Mouse (Mus musculus) right cerebral cortex, postnatal 14 days (tissue): ENCODE measurements at regions not wholly inside any gene's neighbourhood (a gene's known extent, or its start where the extent isn't known, plus 50 kb on each side); places are given as distances from the start of the nearest gene placed in this dataset.

ENCODE experiments used
- DNase-seq: peaks from one replicate; pipeline ENCODE4 v3.0.0; 2022

DNA sequence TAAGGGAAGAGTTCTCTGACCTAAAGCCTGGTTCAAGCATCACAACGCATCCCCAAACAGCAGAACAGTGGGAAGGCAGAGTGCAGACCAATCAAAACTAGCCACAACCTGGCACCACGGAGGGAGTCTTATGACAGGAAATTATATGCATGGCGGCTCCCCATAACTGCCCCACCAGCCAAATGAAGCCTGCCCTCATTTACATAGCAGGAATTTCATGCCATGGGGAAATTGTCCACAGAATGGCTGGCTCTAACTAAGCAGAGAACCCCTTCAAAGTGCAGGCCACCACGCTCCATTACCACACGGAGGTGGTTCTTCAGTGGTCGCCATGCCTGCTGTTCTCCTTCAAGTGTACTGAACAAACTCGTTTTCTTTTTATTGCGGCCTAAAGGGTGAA, 126.3 kb upstream of the Zc3h12c start:
- DNase-seq, result no peak

DNA sequence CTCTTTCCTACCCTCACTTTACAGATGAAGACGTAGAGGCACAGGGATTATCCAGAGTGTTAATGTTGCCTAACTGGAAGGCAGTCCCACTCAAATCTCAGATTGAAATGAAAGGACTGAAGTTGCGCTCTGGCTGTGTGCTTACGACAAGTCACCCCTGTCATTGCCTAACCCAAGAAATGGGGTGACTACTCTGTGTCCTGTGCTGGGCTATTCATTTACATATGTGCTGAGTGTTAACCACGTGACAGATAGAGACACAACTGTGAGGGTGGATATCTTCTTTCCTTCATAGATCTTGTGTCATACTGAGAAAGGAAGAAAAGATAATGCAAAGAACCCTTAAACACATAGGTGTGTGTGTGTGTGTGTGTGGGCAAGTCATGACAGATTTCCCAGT, 120.7 kb upstream of the Zc3h12c start:
- no peak for DNase-seq

DNA sequence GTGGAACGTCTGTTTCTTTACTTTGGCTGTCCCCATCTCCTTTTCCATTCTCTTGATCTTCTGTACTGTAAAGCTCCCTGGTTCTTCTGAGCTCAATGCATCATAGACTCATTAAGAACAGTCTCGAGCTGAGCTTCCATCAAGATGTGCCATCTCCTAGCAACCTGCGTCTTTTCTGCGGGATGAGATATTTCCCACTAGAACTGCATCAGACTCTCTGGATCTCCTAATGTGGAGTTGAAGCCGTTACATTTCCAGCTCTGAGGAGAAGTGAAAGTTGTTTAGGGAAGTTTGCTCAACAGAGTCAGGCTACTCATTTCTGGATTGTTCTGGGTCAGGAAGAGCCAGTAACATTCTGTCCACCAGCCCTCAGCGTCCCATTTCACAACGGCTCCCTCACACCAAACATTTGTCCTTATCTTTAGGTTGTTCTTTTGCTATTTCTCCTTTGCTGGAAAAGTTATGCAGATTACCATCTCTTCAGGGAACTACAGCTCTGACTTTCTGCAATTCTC, 119.4 kb upstream of the Zc3h12c start:
- no peak for DNase-seq

DNA sequence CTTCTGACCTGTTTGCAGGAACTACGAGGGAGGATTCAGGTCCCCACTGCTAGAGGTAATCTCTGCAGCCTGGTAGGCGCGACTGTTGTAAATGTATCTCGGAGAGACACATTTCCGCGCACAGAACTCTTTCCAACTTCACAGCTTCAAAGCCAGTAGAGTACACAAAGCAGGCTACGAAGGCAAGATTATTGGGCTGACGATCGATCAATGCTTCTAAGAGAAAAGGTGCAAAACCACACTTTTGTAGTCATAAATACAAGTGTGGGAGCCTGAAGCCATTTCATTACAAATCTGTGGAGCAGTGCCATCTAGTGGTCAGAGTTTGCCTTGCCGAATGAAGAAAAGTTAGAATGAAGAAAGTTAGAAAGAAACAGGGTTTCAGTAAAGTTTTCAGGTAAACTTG, 118.9 kb upstream of the Zc3h12c start:
- peak; percentile 66 for DNase-seq

DNA sequence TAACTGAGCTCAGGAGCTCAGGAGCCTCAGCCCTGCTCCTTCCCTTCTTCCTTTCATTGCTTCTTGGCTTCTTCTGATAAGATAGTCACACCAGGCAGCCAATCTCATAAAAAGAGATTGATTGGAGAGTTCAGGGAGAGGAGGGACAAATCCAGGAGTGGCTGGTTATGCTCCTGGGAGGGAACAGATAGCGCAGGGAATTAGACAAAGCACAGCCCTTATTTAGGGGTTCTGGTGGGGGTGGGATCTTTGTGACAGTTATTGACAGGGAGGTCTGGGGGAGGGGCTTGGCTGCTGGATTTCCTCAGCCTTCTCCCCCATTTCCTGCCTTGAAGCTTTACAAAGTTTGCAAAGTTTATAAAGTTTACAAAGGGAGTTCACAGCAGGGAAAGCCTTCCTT, 117.7 kb upstream of the Zc3h12c start:
- no peak for DNase-seq

DNA sequence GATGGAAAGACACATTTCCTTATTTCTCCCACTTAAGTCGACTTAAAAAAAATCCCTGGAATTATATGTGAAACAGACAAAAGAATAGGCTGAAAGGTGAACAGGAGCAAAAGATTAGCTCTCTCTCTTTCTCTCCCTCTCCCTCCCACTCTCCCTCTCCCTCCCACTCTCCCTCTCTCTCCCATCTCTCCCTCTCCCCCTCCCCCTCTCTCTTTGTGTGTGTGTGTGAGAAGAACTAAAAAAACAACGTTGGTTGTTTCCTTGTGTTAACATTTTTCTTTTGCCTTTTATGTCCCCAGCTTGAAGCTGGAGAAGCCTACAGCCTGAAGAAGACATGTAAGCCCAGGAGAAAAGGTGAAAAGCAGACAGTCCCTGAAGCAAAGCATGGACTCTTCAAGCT, 115.2 kb upstream of the Zc3h12c start:
- DNase-seq, result no peak

DNA sequence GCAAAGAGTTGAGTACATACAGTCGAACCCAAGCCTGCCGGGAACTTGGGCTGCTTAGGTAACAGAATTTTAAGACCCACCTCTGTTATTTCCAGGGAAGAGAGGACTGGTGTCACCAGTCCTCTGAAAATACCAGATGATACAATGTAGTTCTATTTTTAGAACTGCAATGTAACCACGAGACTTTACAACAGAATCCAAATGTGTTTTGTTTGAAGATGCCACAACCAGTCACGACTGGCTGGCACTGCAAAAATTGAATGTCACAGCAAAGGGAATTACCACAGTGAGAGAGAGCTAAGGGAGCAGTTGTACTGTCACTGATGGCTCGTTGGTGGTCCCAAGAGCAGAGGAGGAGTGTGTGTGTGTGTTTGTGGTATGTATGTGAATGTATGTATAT, 112.6 kb upstream of the Zc3h12c start:
- no peak for DNase-seq

DNA sequence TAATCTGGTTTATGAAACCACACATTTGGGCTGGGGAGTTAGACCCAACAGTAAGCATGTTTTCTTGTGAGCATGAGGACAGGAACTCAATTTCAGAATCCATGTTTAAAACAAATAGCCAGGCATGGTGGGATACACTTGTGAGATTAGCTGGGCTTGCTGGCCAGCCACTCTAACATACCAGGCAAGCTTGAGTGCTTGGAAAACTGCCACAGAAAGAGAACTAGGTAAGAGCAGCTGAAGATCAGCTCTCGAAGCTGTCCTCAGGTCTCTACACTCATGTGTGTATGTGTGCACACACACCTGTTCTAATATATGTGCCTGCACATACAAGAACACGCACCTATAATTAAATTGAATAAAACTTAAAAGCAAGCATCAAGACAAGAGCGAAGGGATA, 112.2 kb upstream of the Zc3h12c start:
- DNase-seq, result no peak

DNA sequence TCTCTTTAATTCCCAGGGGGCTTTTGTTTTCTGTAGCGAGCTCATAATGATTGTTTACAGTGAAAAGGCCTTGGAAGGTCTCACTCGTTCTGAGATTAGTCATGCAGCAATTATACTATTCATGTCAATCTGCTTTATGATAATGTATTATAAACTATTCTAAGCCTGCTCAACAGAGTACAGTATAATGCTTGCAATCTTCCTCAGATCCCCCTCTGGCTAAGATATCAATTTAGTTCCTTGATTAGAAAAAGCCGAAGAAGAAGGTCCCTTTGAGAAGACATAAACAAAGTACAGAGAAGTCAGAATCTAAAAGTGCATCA, 110.3 kb upstream of the Zc3h12c start:
- DNase-seq, result no peak

DNA sequence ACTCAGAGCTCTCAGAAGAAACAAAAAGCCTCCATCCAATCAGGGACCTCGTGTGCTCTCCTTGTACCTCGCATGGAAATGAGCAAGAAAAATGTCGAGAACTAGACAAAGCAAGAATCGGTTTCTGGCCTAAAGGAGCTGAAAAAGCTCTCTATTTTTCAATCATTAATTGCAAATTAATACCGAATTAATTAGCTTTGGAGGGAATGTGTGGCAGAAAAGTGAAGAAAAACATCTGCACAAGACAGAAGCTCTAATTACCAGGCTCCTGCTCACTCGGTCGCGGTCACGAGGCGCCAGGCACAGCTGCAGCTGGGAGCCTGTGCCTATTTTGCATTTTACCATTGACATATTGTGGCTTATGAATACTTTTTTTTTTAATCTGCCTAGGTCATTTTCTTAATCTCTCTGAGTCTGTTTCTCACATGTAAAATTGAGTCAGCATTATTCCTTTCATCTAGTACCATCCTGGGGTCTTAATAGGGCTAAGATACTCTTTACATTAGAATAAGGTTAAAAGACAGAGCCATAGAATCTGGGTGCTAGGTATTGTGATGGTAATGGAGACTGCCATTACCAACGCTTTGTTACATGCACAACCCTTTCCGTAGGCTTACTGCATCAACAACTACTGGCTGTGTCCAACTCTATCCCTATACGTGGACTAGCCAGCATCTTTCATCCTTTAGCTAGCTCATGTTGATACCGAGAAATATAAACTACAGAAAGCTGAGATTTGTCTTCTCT, 109.8 kb upstream of the Zc3h12c start:
- DNase-seq, result no peak

DNA sequence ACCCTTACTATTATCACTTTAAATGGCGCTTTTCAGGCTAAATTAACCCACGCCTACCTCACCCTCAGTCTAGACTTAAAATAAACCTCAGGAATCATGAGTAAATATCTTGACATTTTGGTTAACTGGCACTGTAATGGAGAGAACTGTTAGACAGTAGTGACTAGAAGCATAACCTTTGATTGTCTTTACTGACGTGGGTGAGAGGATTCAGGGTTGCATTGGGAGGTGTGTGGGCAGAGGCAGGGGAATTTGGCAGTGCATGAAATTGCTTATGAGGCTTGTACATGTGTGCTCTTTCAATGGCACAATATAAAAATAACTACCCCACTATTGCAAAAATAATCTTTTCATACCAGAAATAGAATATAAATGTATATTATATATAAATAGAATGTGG, 105.6 kb upstream of the Zc3h12c start:
- DNase-seq, result no peak

DNA sequence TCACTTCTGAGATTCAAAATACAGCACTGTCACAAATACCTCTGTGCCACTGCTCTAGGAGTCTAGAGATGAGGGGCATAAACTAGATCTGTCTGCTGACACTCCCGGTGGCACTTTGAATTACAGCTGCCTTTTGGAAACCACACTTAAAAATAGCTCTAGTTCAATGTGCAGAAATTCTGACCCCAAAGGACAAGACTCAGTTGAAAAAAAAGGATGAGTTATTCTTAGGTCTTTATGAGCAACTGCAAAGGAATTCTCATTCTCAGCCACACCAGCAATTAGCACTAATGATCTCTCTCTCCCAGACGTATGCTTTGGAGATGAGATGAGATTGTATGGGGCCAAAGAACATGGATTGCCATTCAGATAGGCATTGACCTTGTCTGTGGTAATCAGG, 104.3 kb upstream of the Zc3h12c start:
- no peak for DNase-seq

DNA sequence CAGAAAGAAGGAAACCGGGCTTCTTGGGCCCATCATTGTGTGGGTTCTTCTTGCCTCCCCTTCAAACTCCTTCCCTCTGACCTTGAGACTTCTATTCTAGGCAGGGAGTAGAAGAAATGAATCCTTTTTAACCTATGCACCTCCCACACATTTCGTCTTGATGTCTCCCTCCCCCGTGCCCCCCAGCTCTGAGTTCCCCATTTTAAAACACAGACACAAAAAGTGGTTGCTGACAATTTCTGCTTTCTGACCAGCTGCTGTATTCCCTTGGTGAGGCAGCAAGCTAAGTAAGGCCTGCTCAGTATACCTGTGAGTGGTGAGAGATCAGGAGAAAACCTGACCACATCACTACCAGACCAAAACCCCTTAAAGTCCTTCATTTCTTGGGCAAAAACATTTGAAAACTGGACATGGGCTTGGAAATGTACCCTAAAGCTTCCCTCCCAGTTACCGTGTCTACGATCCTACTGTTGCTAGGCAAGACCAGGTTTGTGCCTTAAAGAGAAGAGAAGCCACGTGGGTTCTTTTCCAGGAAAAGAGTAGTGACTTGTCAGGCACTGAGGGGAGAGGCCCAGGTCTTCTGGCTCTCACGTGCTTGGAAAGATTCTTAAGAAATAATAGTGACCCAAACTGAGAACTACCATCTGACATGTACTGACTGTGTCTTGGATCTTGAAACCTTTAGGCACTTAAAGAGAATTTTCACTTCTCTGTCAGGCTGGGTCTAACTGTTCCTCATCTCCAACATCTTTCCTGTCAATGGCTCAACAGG, 103.2 kb upstream of the Zc3h12c start:
- no peak for DNase-seq

DNA sequence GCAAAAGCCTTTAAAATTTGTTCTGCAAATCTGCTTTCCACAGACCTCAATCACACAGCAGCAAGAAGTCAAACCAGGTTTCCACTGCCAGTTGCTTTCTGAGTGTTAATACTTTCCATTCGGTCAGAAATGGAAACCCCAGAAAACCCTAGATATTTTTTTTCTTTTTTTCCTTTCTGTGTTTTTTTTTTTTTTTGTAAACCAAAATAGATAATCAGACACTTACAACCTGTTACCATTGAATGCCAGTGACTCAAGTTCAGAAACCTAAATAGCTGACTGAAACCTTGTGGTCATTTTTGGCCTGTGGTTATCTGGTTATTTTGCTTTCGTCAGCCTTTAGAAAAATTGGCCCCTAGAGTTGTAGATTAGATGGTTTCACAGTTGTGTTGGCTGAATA, 93.2 kb upstream of the Zc3h12c start:
- DNase-seq, result no peak

DNA sequence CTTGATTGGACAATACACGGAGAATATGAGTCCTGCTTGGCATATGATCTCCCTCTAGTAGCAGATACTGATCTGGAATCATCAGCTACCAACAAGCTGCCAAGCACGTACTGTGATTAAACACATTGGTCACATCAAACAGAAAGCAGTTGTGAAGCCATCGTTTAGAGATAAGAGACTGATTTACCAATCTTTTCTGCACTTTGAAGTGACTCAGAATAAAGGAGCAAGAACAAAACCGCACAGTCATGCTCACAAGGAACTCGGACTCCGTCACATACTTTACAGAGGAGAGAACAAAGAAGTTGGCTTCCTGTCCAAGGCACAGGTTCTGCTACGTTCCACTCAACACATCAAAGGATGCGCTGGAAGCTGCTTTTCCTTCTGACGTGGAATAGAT, 91.1 kb upstream of the Zc3h12c start:
- no peak for DNase-seq

DNA sequence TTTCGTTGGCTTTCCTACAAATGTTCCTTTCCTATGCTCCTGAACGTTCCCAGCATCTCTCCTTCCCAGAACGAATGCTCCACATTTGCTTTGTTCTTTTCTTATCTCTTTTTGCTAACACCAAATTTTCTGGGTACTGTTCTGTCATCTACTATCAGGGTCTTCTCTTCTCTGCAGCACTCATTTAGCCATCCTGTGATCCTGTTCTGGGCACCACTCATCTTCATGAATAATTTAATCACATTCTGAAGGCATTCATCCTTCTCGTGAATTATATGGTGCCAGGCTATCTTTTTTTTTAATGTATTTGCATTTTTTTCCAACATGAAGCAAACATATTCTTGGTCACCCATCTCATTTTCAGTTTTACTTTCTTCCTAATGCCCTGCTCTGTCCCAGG, 87.3 kb upstream of the Zc3h12c start:
- no peak for DNase-seq

DNA sequence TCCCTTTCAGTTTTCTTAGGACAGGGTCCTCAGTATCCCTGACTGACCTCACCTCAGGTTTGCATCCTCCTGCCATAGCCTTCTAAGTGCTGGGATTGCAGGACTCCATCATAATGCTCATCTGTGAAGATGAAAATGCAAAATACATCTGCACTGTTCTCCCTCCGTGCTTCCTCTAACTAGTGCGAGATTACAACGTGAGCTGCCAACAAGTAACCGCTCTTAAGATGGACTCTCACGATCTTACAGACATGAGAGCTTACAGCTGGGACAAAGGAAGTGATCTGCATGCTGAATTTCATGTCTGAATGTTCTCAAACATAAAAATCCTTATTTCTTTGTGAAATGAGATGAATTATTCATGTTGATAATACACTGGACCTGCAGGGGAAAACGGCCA, 86.1 kb upstream of the Zc3h12c start:
- no peak for DNase-seq

DNA sequence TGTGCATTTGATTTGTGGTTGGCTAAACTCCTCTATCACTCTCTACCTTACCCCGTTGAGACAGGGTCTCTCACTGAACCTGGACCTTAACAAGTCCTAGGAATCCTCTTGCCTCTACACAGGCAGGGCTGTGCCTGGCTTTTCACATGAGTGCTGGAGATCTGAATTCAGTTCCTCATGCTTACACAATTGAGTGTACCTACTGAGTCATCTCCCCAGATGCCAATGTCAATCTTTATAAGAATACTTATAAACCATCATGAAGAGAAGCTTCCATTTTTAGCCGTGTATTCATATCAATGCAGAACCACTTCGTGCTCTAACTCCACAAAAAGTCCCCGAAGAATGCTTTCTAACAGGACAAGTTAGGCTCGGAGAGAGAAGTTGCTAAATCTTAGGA, 83.1 kb upstream of the Zc3h12c start:
- DNase-seq, result no peak

DNA sequence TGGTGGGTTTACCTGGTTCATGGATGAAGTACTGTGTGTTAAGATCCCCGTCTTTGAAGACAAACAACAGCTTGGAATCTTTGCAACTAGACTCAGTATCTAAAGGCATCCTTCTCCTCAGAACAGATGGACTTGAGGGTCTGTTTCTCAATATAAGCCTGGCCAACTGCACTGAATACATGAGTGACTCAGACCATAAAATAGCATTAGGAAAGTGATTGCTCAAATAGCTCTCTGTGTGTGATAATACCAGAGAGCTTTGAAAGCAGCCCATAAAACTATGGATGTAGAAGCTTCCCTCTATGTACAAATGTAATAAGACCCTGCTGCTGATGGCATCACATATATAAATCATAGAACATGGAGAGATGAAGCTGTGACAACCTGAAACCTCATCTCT, 78.3 kb upstream of the Zc3h12c start:
- DNase-seq, result no peak

DNA sequence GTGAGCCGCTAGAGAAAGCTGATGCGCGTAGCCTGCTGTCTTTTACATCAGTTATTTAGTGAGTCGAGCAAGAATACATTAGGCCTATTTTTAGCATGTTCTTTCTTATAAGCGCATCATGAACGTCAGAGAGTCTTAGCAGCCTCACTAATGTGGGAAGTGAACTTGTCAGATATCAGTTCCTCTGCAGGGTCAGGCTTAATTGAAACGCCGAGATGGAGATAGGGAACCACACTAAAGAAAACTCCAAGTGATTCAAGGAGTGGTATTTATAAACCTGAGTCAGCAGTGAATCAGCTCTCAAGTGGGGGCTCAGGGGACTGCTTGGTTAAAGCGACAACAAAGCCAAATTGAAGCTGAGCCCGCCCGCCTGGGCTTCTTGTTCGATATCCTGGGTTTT, 75.7 kb upstream of the Zc3h12c start:
- DNase-seq, result peak; percentile 14

DNA sequence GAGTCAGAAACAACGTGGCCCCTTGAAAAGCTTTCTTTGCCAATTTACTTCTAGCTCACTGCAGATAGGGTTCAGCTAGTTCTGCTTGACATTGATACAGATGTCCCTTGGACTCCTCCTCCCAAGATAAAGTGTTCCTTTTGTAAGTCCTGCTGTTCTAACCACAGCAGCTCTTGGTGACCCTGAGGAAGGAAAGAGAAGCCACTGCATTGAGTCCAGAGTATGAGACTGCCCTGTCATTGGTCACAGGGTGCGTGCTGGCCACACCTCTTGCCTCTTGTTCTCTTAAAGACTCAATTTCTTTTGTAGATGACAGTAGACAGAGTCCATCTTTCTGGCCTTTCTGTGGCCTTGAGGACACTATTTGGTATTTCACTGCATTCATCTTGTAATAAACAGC, 74.7 kb upstream of the Zc3h12c start:
- DNase-seq, result no peak

DNA sequence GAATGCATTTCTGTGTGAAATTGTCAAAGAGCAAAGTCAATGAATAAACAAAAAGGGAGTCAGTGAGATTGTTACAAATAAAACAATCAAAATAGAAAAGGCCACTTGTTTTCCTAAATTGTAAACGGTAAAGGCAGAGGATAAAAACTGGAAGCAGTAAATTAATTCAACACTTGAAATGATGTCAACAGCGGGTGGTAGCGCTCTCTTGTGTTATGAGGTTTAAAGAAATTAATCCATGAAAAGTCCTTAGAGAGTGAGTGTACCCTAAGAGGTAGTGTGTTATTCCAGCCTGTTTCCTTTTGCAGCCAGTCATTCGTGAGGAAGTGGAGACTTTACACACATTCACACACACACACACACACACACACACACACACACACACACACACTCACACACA, 73.2 kb upstream of the Zc3h12c start:
- DNase-seq, result no peak

DNA sequence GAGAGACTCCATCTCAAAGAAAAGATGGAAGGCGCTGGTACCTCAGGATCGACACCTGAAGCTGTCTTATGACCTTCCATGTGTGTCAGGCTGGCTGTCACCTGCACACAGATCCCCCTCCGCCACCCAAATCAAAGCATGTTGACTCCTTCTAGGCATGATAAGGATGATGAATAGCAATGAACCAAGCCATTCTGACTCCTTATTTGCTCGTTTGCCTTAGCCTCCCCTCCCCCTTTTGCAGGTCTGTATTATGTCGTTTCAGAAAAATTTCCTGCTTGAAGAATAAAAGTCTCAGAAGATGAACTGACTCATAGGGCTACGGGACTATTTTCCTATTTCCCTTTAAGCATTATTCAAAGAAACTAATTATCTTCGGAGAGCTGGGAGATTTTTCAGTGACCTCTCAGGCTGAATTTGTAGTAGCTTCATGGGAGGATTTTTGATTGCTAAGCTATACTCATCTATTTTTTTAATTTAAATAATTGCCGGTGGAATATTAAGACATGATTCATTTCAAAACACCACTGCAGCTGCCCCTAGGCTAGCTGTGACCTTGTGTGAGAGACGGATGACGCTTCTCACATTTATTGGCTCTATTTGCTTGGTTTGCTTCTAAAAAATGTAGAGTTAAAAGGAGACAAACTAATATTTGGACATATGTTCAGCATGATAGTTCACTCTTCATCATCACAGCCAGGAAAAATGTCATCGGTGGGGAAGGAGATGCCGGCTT, 72.4 kb upstream of the Zc3h12c start:
- no peak for DNase-seq

DNA sequence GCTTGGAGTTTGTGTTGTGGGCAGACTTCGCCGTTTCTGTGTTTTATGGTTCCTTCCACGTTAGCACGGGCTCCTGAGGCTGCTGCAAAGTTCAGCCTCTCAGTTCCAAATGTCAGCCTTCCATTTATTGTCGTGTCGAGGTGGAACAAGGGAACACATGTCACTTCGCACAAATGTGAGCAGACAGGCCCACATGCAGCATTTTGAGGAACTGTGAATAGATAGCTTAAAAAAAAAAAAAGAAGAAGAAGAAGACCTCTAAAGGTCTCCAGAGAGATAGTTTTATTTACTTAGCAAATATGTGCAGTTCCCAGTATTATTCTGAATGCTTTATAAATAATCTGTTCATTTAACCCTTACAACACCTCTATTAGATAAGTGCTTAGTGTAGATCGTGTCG, 66.4 kb upstream of the Zc3h12c start:
- DNase-seq, result no peak
